Mouse (Mus musculus): ENCODE measurements at regions not wholly inside any gene's neighbourhood (a gene's known extent, or its start where the extent isn't known, plus 50 kb on each side); places are given as distances from the start of the nearest gene placed in this dataset.
"Not testable (repeated sequence)": the region's sequence is repeated elsewhere in the genome, so short reads cannot be mapped to it uniquely, and the experiment has no call there.

- DNase-seq (ENCODE audit: low spot score) = no peak
Observed at GRCm38 (mm10) chr6:7790040-7790439, 54.6 kb upstream of the C1galt1 start.

DNA sequence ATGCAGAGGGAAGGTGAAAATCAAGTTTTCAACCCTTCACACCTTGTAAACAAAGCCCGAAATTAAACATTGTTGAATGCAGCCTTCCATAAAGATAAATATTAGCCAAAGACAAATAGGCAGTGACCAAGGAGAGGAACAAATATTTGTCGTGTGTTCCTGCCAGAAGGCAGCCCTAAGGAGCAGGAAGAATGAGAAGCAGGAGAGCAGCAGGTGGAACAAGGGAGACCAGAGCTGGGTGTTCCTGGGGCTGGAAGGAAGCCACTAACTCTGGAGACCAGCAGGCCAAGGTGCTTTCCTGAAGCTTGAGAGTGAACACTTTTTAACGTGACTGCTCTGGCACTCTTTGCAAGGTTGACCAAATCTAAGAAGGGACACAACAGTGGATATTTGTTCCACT, 55.6 kb upstream of the C1galt1 start:
- peak; percentile 6 for DNase-seq (ENCODE audit: low spot score)

- no peak for DNase-seq (ENCODE audit: low spot score)
Observed at GRCm38 (mm10) chr6:7785407-7785806, 59.2 kb upstream of the C1galt1 start.

GRCm38 (mm10) chr6:7783059-7783458, 61.6 kb upstream of the C1galt1 start:
- DNase-seq (ENCODE audit: low spot score) = no peak

GRCm38 (mm10) chr6:7779959-7780358, 64.7 kb upstream of the C1galt1 start:
- no peak for DNase-seq (ENCODE audit: low spot score)

DNA sequence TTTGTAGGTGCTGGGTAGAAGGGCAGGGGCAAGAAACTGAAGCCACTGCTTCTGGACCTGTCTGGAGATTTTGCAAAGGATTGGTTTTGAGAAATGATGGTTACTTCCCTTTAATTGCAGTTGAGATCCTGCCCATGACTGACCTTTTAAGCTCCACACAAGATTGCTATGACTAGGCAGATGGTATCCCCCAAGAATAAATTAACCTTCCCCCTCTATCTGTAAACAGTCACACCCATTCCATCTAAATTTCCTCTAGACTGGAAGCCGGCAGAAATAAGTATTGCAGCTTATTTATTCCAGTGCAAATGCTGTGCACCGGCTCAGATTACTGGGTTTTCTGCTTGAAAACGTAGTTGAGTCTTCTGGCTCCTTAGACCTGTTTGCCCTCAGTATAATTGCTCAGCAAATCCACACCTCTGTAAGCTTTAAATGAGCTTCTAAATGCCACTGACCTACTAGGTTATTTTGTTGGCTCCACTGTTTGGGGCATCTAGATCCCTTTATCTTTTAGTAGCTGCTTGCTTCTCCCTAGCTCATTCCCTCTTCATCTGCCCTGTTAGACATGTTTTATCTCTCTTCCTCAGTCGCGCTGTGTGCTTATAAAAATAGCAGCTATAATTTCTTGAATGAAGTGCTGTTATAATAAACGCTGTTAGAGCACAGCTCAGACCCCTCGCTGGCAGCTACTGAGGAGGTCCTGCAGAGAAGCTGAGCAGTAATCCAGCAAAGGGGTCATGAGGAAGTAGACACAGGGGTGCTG, 65.8 kb upstream of the C1galt1 start:
- no peak for DNase-seq (ENCODE audit: low spot score)

GRCm38 (mm10) chr6:7768421-7768820, 75.4 kb upstream of the Asns start:
- no peak for DNase-seq (ENCODE audit: low spot score)

- no peak for DNase-seq (ENCODE audit: low spot score)
Observed at GRCm38 (mm10) chr6:7767631-7768030, 74.6 kb upstream of the Asns start.

DNA sequence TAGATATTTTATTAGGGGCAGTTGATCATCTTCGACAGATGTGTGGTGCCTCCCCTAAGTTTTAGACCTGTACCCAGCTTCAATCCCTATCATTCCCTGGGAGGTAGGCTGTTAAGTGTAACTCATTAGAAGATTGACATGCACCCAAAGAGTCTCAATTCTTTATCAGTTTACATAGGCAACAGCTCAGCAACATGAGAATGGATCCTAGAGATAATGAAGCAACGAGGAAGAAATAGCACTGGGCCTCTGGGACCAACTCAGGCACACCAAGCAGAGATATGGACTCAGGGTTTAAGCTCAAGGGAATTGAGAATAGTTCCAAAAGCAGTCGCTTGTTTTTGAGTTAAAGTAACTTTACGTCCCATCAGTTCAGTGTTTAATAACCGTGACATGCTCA, 66.3 kb upstream of the Asns start:
- DNase-seq (ENCODE audit: low spot score) = no peak

DNA sequence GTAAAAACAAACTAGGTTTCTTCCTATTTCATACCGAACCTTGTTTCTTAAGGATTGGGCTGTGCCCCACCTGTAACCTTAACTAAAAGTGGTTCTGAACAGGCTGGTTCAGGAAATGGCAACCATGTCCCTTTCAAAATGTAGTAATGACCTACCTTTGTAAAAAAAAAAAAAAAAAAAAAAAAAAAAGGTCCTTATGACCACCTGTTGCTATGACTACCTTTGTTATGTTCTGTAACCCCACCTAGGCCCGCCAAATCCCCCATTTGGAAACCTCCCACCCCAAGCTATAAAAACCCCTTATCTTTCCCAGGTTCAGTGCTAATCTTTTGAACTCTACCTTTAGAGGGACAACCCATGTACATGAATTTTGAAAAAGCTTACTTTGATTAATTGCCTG, 60.8 kb upstream of the Asns start:
- DNase-seq (ENCODE audit: low spot score) = no peak

DNA sequence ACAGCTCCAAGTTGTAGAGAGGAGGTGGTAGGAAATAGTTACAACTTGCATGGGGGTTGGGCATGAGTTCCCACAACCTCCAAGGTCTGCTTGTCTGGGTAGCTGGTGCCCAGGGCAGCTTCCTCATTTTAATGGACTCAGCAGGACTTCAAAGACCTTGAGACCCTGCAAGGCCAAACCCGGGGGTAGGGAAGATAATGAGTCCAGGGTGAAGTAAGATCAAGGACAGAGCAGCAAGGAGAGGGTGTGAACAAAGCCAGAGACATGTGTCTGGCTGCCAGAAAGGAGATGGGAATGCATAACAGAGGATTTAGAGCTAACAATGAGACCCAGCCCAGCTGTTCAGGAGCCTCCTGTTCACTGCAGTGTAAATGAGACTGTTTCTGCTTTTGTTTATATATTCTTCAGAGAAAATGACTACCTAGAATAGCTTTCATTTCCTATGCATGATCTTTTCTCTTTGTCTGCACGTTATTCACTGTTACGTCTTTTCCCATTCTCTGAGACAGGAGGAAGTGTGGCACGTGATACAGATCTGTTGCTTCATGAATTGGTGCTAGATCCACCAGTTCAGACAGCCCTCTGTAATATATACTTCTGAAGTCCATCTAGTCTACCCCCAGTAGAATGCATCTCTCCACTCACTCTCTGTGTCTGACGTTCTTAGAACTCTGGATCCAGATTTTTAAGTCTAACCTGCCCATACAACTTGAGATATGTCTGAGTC, 60.0 kb upstream of the Asns start:
- no peak for DNase-seq (ENCODE audit: low spot score)

DNA sequence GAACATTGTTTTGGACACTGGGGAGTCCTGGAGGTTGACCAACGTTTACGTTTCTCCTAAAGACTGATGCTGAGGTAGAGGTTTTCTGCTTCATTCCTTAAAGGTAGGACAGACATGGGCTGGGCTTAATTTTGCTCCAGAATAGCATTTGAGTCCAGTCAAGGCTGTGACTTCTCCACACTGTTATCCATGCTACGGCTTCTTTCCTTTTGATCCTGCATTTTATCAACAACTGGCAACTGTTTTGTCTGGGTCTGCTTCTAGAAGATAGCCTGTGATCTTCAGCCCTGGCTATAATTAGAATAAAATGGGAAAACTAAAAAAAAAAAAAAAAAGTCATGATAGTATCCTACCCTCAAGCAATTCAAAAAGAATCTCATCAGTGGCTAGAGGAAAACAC, 55.5 kb upstream of the Asns start:
- no peak for DNase-seq (ENCODE audit: low spot score)

- DNase-seq (ENCODE audit: low spot score) = not testable (repeated sequence)
Observed at GRCm38 (mm10) chr6:7744257-7744656, 51.2 kb upstream of the Asns start.
